Mouse (Mus musculus) kidney, adult 2 months (tissue): Measurements from ENCODE around the gene Exoc6b.

Source experiments
- CTCF ChIP-seq: fragments of 200-500 bp; conservative IDR thresholded peaks from 2 replicates; pipeline ENCODE4 v1.5.1; 2011; ENCODE audit warnings: low read depth, mild to moderate bottlenecking, control low read depth, low read length, moderate library complexity, mixed read lengths; ENCODE audit not compliant: insufficient read depth, insufficient read length
- POLR2A ChIP-seq: fragments of 200-500 bp; IDR thresholded peaks from one replicate; pipeline ENCODE4 v1.6.1; 2011; ENCODE audit warnings: low read depth, low read length, control low read depth

DNA sequence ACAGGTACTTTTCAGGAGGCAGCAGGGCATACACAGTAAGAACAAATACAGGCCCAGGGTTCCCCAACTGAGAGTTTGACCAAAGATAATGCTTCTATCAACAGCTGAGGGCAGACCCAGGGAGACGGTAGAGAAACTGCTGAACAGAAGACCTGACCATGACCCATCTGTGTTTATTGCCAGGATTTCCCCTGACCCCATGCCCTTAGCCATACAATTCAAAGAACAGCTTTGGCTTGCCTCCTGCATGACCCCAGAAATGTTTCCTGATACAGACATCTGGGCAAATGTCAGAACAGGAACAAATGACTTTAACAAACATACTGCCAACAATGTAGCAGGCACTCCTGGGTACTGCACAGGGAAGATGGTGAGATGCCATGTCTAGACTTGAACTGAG is 439.0 kb downstream of the Exoc6b start:
- no peak for TF ChIP-seq CTCF
- TF ChIP-seq POLR2A: no peak
